In genomic region chr3:96332631-96333395, GRCm38 (mm10) we compare ENCODE assay signal across 8 mouse cellular contexts. TPM values are rescaled to one million over a fixed set of nuclear protein-coding genes. Genes with fewer than 3 reads are reported as not detected.
DNase-seq lines count a peak whose midpoint lies in the region; ATAC-seq lines count a peak whose summit lies in the region.

No protein-coding gene starts in this region.

- peak overlapping the region; percentile 64 for H3K4me2 ChIP-seq in heart, embryonic 15.5 days

- H3K4me1 ChIP-seq in heart, embryonic 15.5 days (replicated peaks) = peaks cover 15% of the 10 kb centered on the region

- DNase-seq in heart, postnatal 10 days = no peak
- DNase-seq in ES-CJ7 (ENCODE audit: low read depth, low spot score) = peak; percentile 99
- peak; percentile 88 for DNase-seq in embryo, embryonic 9.5 days (ENCODE audit: extremely low spot score)
- DNase-seq in right cerebral cortex, postnatal 4 days = no peak
- no peak for DNase-seq in layer of hippocampus, postnatal 10 days (ENCODE audit: low spot score in 2 of 2)
- no peak for DNase-seq in adrenal gland, postnatal 25 days

- H3K27me3 ChIP-seq in heart, embryonic 15.5 days = peaks cover 85% of the 10 kb centered on the region

- no peaks in the 10 kb centered on the region for H3K36me3 ChIP-seq in heart, embryonic 15.5 days

- no peak overlapping the region for H3K27ac ChIP-seq in heart, embryonic 15.5 days

- peak overlapping the region; percentile 45; the same call in 1 of the 2 replicates for H3K4me3 ChIP-seq in heart, embryonic 15.5 days

- intact Hi-C loops in heart, postnatal 10 days (cut with DNase I) = no loop called here

- ATAC-seq in heart, embryonic 15.5 days (replicated peaks; ENCODE audit: insufficient number of reproducible peaks, insufficient read depth, low FRiP score, low read depth) = no peak
- peak; percentile 24; the same call in 1 of the 2 replicates for ATAC-seq in megakaryocyte-erythroid progenitor cell, adult 5-6 weeks (replicated peaks; ENCODE audit: low FRiP score, low TSS enrichment, poor library complexity, severe bottlenecking)

- no peak overlapping the region for H3K9ac ChIP-seq in heart, embryonic 15.5 days

- no peaks in the 10 kb centered on the region for H3K9me3 ChIP-seq in heart, embryonic 15.5 days (replicated peaks)

- WGBS in heart, embryonic 15.5 days = 7% methylated on average over 27 of the region's 27 CpGs

RNA-seq across cellular contexts. Expression of gene Fcgr1, which starts 39.0 kb away (rescaled TPM):
- 1.1 and 3.2 TPM in 2 replicates for polyA plus RNA-seq in heart, embryonic 15.5 days (2015; fragmentation: Nextera tagmentation; extraction: Ambion mirVana)
- total RNA-seq in heart, postnatal 10 days (2021) = 1 to 10 TPM in 1 of 2 experiments, under 1 TPM in 1; 0.38 to 1.2 TPM
- total RNA-seq in megakaryocyte-erythroid progenitor cell, adult 5-6 weeks (2014; fragmentation: Nextera tagmentation) = not detected in 2 replicates
- total RNA-seq in megakaryocyte-erythroid progenitor cell, adult 5-6 weeks (2017) = 0.11 TPM in 1 of 2 replicates, not detected in the other
- total RNA-seq in layer of hippocampus, postnatal 10 days (2021) = 1 to 10 TPM; 1.9 TPM
- total RNA-seq in adrenal gland, postnatal 25 days (2021) = 1.0 and 1.4 TPM in 2 replicates

Comparison
In these comparisons a context has a peak if more than half of its experiments do, and no peak if none do; other contexts are left out.
1. DNase-seq: peak in ES-CJ7 (single experiment) and embryo, embryonic 9.5 days (single experiment); none in heart, postnatal 10 days (0 of 2), right cerebral cortex, postnatal 4 days (single experiment), layer of hippocampus, postnatal 10 days (0 of 2) and adrenal gland, postnatal 25 days (single experiment).